Mouse (Mus musculus) intestine, embryonic 14.5 days (tissue): ENCODE data around the gene Agbl5. TPM values are rescaled to one million over a fixed set of nuclear protein-coding genes. Genes with fewer than 3 reads are reported as not detected.

Experiments
- ATAC-seq: fragments of 200-750 bp; cut with Nextera tagmentation; replicated peaks from 2 replicates; pipeline ENCODE4 v1.8.0; 2017; ENCODE audit warnings: low read depth, moderate number of reproducible peaks, moderate TSS enrichment, moderate library complexity; ENCODE audit not compliant: low FRiP score, low TSS enrichment
- DNase-seq: peaks from one replicate; pipeline ENCODE4 v3.0.0-alpha.2; 2018; ENCODE audit warnings: low spot score
- H3K27ac ChIP-seq: fragments of 300-500 bp; sonication (generic); 2 replicates; pipeline ENCODE4 v1.5.1; 2014; ENCODE audit warnings: low read depth, mild to moderate bottlenecking, control low read depth
- H3K27me3 ChIP-seq: fragments of 300-500 bp; sonication (generic); replicated peaks from 2 replicates; pipeline ENCODE4 v1.6.1; 2014; ENCODE audit warnings: low read length, control low read depth; ENCODE audit not compliant: control insufficient read depth, insufficient read depth
- H3K36me3 ChIP-seq: fragments of 300-500 bp; sonication (generic); 2 replicates; pipeline ENCODE4 v1.6.1; 2014; ENCODE audit warnings: low read length, control low read depth; ENCODE audit not compliant: control insufficient read depth, insufficient read depth
- H3K4me1 ChIP-seq: fragments of 300-500 bp; sonication (generic); replicated peaks from 2 replicates; pipeline ENCODE4 v1.6.1; 2014; ENCODE audit warnings: low read length, control low read depth, mixed read lengths; ENCODE audit not compliant: control insufficient read depth, insufficient read depth
- H3K4me2 ChIP-seq: fragments of 300-500 bp; sonication (generic); 2 replicates; pipeline ENCODE4 v1.6.1; 2014; ENCODE audit warnings: low read length
- H3K4me3 ChIP-seq: fragments of 300-500 bp; sonication (generic); 2 replicates; pipeline ENCODE4 v1.5.1; 2014; ENCODE audit warnings: low read depth, low read length, control low read depth, mixed read lengths
- H3K9ac ChIP-seq: fragments of 300-500 bp; sonication (generic); 2 replicates; pipeline ENCODE4 v1.6.1; 2014; ENCODE audit warnings: mild to moderate bottlenecking, low read length
- H3K9me3 ChIP-seq: fragments of 300-500 bp; sonication (generic); 2 replicates; pipeline ENCODE4 v1.6.1; 2016; ENCODE audit warnings: low read length, control low read depth; ENCODE audit not compliant: control insufficient read depth
- WGBS: fragments of 180-500 bp; shearing (Covaris S2); extraction: QIAGEN DNeasy Blood & Tissue Kit; methylation state at CpG from one replicate; pipeline ENCODE4 v1.1.7; 2014; 5-methylcytosine and 5-hydroxymethylcytosine counted together
- polyA plus RNA-seq: library from polyadenylated mRNA; unstranded; fragments of >200 nt; fragmentation: Nextera tagmentation; extraction: Ambion mirVana; gene quantifications from 2 replicates; pipeline ENCODE4 v1.2.1, GENCODE M21; 2014

Agbl5 gene
- polyA plus RNA-seq, 1 experiment from 2014 or later = 25.4 TPM

GRCm38 (mm10) chr5:30918691-30919090 lies 30.2 kb downstream of the Agbl5 start:
- no peak for ATAC-seq
- no peaks in the 10 kb centered on the region for H3K27me3 ChIP-seq
- 84% methylated on average over 8 of the region's 8 CpGs for WGBS

DNA sequence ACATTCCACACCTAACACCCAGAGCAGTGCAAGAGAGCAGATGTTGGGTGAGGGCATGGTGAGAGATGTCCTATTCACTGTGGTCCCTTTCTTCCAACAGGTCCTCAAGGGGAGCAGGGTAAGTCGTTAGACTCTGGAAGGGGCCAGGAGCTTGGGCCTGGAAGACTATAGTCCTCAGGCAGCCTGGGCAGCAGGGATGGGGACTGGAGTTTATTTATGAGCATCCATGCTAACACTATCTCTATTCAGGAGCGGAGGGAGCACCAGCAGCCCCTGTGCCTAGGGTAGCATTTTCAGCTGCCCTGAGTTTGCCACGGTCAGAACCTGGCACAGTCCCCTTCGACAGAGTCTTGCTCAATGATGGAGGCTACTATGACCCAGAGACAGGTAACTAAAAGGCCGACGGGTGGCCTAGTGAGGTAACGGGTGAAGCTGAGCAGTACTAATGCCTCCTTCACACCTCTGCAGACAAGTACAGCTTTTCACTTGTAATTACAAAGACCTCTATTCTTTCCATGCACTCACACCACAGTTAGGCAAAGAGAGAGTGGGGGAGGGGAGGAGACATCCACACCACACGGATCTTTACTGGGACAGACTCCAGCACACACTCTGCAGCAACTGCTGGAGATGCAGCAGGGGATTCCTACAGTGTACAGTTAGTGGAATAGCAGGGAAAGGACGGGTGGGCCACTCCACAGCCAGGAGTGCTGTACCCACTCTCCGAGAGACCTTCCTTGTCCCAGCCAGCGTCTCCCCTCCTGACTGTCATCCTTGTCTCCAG lies 31.5 kb downstream of the Agbl5 start:
- no peak for ATAC-seq
- H3K9ac ChIP-seq = no peak overlapping the region
- no peak overlapping the region for H3K4me3 ChIP-seq
- no peaks in the 10 kb centered on the region for H3K9me3 ChIP-seq
- 71% methylated on average over 11 of the region's 11 CpGs for WGBS
- H3K36me3 ChIP-seq = peaks cover 44% of the 10 kb centered on the region
- DNase-seq = no peak
- peaks cover 29% of the 10 kb centered on the region for H3K4me1 ChIP-seq
- H3K27ac ChIP-seq = no peak overlapping the region
- H3K4me2 ChIP-seq = peak overlapping the region; percentile 71; the same call in 1 of the 2 replicates
- no peaks in the 10 kb centered on the region for H3K27me3 ChIP-seq

More at GRCm38 (mm10) chr5:30918691-30919090, 30.2 kb downstream of the Agbl5 start:
- H3K4me2 ChIP-seq = no peak overlapping the region
- H3K36me3 ChIP-seq = peaks cover 44% of the 10 kb centered on the region
- H3K9me3 ChIP-seq = no peaks in the 10 kb centered on the region
- no peak overlapping the region for H3K9ac ChIP-seq
- peaks cover 29% of the 10 kb centered on the region for H3K4me1 ChIP-seq
- no peak for DNase-seq
- H3K27ac ChIP-seq = no peak overlapping the region
- no peak overlapping the region for H3K4me3 ChIP-seq

DNA sequence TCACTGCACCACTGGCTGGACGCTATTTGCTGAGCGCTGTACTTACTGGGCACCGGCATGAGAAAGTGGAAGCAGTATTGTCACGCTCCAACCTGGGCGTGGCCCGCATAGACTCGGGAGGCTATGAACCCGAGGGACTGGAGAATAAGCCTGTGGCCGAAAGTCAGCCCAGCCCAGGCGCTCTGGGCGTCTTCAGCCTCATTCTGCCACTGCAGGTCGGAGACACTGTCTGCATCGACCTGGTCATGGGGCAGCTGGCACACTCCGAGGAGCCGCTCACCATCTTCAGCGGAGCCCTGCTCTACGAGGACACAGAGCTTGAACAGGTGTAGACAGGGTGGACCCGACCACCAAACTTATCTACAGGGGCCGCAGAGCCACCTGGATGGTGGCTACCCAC lies 32.1 kb downstream of the Agbl5 start:
- Histone ChIP-seq H3K36me3 (peaks cover 47% of the 10 kb centered on the region), H3K4me1 (peaks cover 26% of the 10 kb centered on the region), H3K4me2 (peak overlapping the region; percentile 71), H3K27me3 (no peaks in the 10 kb centered on the region), H3K9me3 (no peaks in the 10 kb centered on the region), H3K27ac (0 out of 2 replicates have a peak overlapping the region, but pooled peaks have one; percentile 73), H3K4me3 (no peak overlapping the region), H3K9ac (no peak overlapping the region)
- DNase-seq = peak; percentile 59
- WGBS = 64% methylated on average over 19 of the region's 19 CpGs
- ATAC-seq = no peak

- WGBS = 2% methylated on average over 40 of the region's 40 CpGs
- H3K4me3 ChIP-seq = peak within 1 kb of the TSS; percentile 47
Measured at GRCm38 (mm10) chr5:30921256-30922033, 33.0 kb downstream of the Agbl5 start, which contains the start of gene Khk. TSS of gene Khk (plus strand) at chr5:30921431.

DNA sequence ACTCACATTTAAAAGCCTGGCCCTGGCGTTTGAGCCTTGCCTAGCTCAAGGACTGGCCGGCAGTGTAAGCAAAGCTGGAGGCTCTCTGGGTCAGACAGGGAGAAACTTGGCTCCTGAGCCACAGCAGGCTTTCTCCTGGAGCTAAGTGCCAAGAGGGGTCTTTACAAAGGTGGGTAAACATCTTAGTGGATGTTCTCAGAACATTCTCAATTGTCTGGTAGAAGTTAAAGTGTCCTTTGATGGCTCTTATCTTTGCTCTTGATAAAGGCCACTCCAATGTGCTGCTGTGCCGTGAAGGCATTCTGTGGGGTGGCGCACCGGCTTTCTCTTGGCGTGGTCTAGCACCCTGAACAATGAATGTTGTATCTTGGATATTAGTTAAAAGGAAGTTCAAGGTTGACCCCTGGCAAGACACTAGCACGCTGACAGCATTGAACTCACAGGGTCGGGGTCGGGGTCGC lies 34.1 kb downstream of the Agbl5 start:
- Histone ChIP-seq H3K27ac (0 out of 2 replicates have a peak overlapping the region, but pooled peaks have one; percentile 73), H3K4me2 (peak overlapping the region; percentile 71), H3K9ac (peak overlapping the region; percentile 51), H3K36me3 (peaks cover 38% of the 10 kb centered on the region), H3K9me3 (no peaks in the 10 kb centered on the region), H3K27me3 (no peaks in the 10 kb centered on the region), H3K4me3 (peak overlapping the region; percentile 47), H3K4me1 (peaks cover 20% of the 10 kb centered on the region)
- DNase-seq = peak; percentile 49
- no peak for ATAC-seq
- WGBS = 59% methylated on average over 10 of the region's 10 CpGs

More at GRCm38 (mm10) chr5:30921256-30922033, 33.0 kb downstream of the Agbl5 start, which contains the start of gene Khk:
- Histone ChIP-seq H3K27me3 (no peaks in the 10 kb centered on the region), H3K9ac (peak within 1 kb of the TSS; percentile 51), H3K27ac (peak within 1 kb of the TSS; percentile 73), H3K9me3 (no peaks in the 10 kb centered on the region), H3K36me3 (peaks cover 47% of the 10 kb centered on the region), H3K4me2 (peak within 1 kb of the TSS; percentile 71), H3K4me1 (peaks cover 21% of the 10 kb centered on the region)
- DNase-seq (peak; percentile 98), ATAC-seq (peak; percentile 86)

- DNase-seq = no peak
- WGBS = 81% methylated on average over 6 of the region's 6 CpGs
Measured at GRCm38 (mm10) chr5:30923119-30923518, 34.6 kb downstream of the Agbl5 start.

GRCm38 (mm10) chr5:30924614-30925013 lies 36.1 kb downstream of the Agbl5 start:
- Histone ChIP-seq H3K9me3 (no peaks in the 10 kb centered on the region), H3K4me1 (peaks cover 19% of the 10 kb centered on the region), H3K4me3 (no peak overlapping the region), H3K36me3 (peaks cover 18% of the 10 kb centered on the region), H3K27ac (no peak overlapping the region), H3K9ac (no peak overlapping the region), H3K4me2 (no peak overlapping the region), H3K27me3 (no peaks in the 10 kb centered on the region)
- 77% methylated on average over 8 of the region's 8 CpGs for WGBS
- ATAC-seq = no peak
- DNase-seq = no peak

More at GRCm38 (mm10) chr5:30923119-30923518, 34.6 kb downstream of the Agbl5 start:
- no peak overlapping the region for H3K27ac ChIP-seq
- no peak overlapping the region for H3K9ac ChIP-seq
- no peaks in the 10 kb centered on the region for H3K9me3 ChIP-seq
- no peaks in the 10 kb centered on the region for H3K27me3 ChIP-seq
- peaks cover 33% of the 10 kb centered on the region for H3K36me3 ChIP-seq
- peaks cover 20% of the 10 kb centered on the region for H3K4me1 ChIP-seq
- no peak for ATAC-seq
- H3K4me3 ChIP-seq = no peak overlapping the region
- H3K4me2 ChIP-seq = no peak overlapping the region

- Histone ChIP-seq H3K27ac (no peak overlapping the region), H3K9me3 (no peaks in the 10 kb centered on the region), H3K9ac (no peak overlapping the region), H3K4me1 (peaks cover 15% of the 10 kb centered on the region), H3K4me2 (no peak overlapping the region), H3K4me3 (no peak overlapping the region), H3K36me3 (peaks cover 12% of the 10 kb centered on the region), H3K27me3 (no peaks in the 10 kb centered on the region)
- DNase-seq (no peak), ATAC-seq (no peak)
- WGBS = 91% methylated on average over 5 of the region's 5 CpGs
Measured at GRCm38 (mm10) chr5:30925217-30925616, 36.7 kb downstream of the Agbl5 start.
